Mouse (Mus musculus): ENCODE measurements around the gene Ascl1. TPM values are rescaled to one million over a fixed set of nuclear protein-coding genes. Genes with fewer than 3 reads are reported as not detected.

The Ascl1 gene
- total RNA-seq, 2 experiments from 2014 or later, result 5.6 to 6.0 TPM

- peak; percentile 34 to 36 for DNase-seq
Measured at GRCm38 (mm10) chr10:87485721-87486620, 7.5 kb downstream of the Ascl1 start.

GRCm38 (mm10) chr10:87484831-87485720 lies 8.4 kb downstream of the Ascl1 start:
- no peak for DNase-seq

- DNase-seq, result no peak
Measured at GRCm38 (mm10) chr10:87477895-87478294, 15.6 kb downstream of the Ascl1 start.

GRCm38 (mm10) chr10:87474971-87475370 lies 18.5 kb downstream of the Ascl1 start:
- DNase-seq, result no peak

GRCm38 (mm10) chr10:87473475-87474131 lies 19.9 kb downstream of the Ascl1 start:
- DNase-seq, result no peak

GRCm38 (mm10) chr10:87450777-87451176 lies 42.7 kb downstream of the Ascl1 start:
- no peak for DNase-seq

GRCm38 (mm10) chr10:87449368-87449767 lies 44.1 kb downstream of the Ascl1 start:
- no peak for DNase-seq

GRCm38 (mm10) chr10:87448257-87448656 lies 45.2 kb downstream of the Ascl1 start:
- no peak for DNase-seq

- peak; percentile 45 to 72 for DNase-seq
Measured at GRCm38 (mm10) chr10:87447754-87448095, 45.7 kb downstream of the Ascl1 start.

GRCm38 (mm10) chr10:87446829-87447753 lies 46.4 kb downstream of the Ascl1 start:
- peak in 1 of 2 experiments; percentile 9 for DNase-seq

GRCm38 (mm10) chr10:87446139-87446828 lies 47.2 kb downstream of the Ascl1 start:
- DNase-seq, result no peak

Other genes with a start within 250 kb of the Ascl1 start
- not detected for gene Pah, start 28.1 kb upstream of the Ascl1 start, total RNA-seq (2021)